Mouse (Mus musculus) G1E (cell line): ENCODE data around the gene Tcp1.

Experiments
- CTCF ChIP-seq: IDR thresholded peaks from 2 replicates; pipeline ENCODE4 v1.5.1; 2012; ENCODE audit warnings: low read depth, low read length, inconsistent platforms, mixed read lengths
- GATA1 ChIP-seq: IDR thresholded peaks from 2 replicates; pipeline ENCODE4 v1.6.1; 2012; ENCODE audit warnings: borderline replicate concordance, low read length, inconsistent platforms, mixed read lengths
- GATA2 ChIP-seq: IDR thresholded peaks from 2 replicates; pipeline ENCODE4 v1.6.1; 2012; ENCODE audit warnings: low read depth, low read length, inconsistent platforms, borderline replicate concordance
- POLR2AphosphoS5 ChIP-seq: IDR thresholded peaks from 2 replicates; pipeline ENCODE4 v1.6.1; 2012; ENCODE audit warnings: low read depth, low read length, inconsistent platforms; ENCODE audit not compliant: insufficient replicate concordance
- TAL1 ChIP-seq: conservative IDR thresholded peaks from 2 replicates; pipeline ENCODE4 v1.6.1; 2012; ENCODE audit warnings: low read depth, low read length, inconsistent platforms, mixed read lengths

- TF ChIP-seq CTCF (no peak), TAL1 (no peak), GATA1 (no peak), POLR2AphosphoS5 (no peak), GATA2 (no peak)
These were observed 11.2 kb upstream of the Tcp1 start for GRCm38 (mm10) chr17:12904349-12904748.
